Mouse (Mus musculus) fibroblast of lung, adult 2 months (primary cell): ENCODE data around the gene Fuca1.

ENCODE experiments used
- DNase-seq: peaks from one replicate; pipeline ENCODE4 v3.0.0-alpha.2; 2011; ENCODE audit warnings: low read depth

Fuca1 gene

GRCm38 (mm10) chr4:135920304-135921241, at the start of gene Fuca1:
Gene Fuca1 (plus strand): TSS chr4:135920735.
- peak; percentile 88 for DNase-seq

GRCm38 (mm10) chr4:135872015-135872414, 48.5 kb upstream of the Fuca1 start:
- no peak for DNase-seq

GRCm38 (mm10) chr4:135872589-135873391, 47.7 kb upstream of the Fuca1 start:
- no peak for DNase-seq

- DNase-seq = peak; percentile 79
Measured at GRCm38 (mm10) chr4:135873526-135874202, 46.9 kb upstream of the Fuca1 start, which contains the start of gene Pnrc2. Gene Pnrc2 (minus strand): TSS chr4:135873850.

GRCm38 (mm10) chr4:135874564-135875535, 45.7 kb upstream of the Fuca1 start:
- no peak for DNase-seq

GRCm38 (mm10) chr4:135875546-135875945, 45.0 kb upstream of the Fuca1 start:
- no peak for DNase-seq

GRCm38 (mm10) chr4:135875991-135876582, 44.4 kb upstream of the Fuca1 start:
- no peak for DNase-seq

GRCm38 (mm10) chr4:135876583-135877020, 43.9 kb upstream of the Fuca1 start:
- peak; percentile 97 for DNase-seq

GRCm38 (mm10) chr4:135877742-135878141, 42.8 kb upstream of the Fuca1 start:
- no peak for DNase-seq

GRCm38 (mm10) chr4:135879021-135879420, 41.5 kb upstream of the Fuca1 start:
- DNase-seq = no peak

- DNase-seq = no peak
Measured at GRCm38 (mm10) chr4:135880018-135880417, 40.5 kb upstream of the Fuca1 start.

- no peak for DNase-seq
Measured at GRCm38 (mm10) chr4:135880576-135880975, 40.0 kb upstream of the Fuca1 start.

GRCm38 (mm10) chr4:135882023-135882422, 38.5 kb upstream of the Fuca1 start:
- no peak for DNase-seq

- no peak for DNase-seq
Measured at GRCm38 (mm10) chr4:135883401-135883851, 37.1 kb upstream of the Fuca1 start.

GRCm38 (mm10) chr4:135883881-135884516, 36.5 kb upstream of the Fuca1 start:
- no peak for DNase-seq

- no peak for DNase-seq
Measured at GRCm38 (mm10) chr4:135884531-135884930, 36.0 kb upstream of the Fuca1 start.

- DNase-seq = no peak
Measured at GRCm38 (mm10) chr4:135885676-135886075, 34.9 kb upstream of the Fuca1 start.

GRCm38 (mm10) chr4:135886184-135886583, 34.4 kb upstream of the Fuca1 start:
- no peak for DNase-seq

- DNase-seq = no peak
Measured at GRCm38 (mm10) chr4:135888448-135889057, 32.0 kb upstream of the Fuca1 start.
